Mouse (Mus musculus): ENCODE data around the gene Ahsa1. TPM values are rescaled to one million over a fixed set of nuclear protein-coding genes. Genes with fewer than 3 reads are reported as not detected.
"Not testable (repeated sequence)": the region's sequence is repeated elsewhere in the genome, so short reads cannot be mapped to it uniquely, and the experiment has no call there.

Gene Ahsa1
- polyA plus RNA-seq, 1 experiment from 2014 or later: 196 TPM

- no peak overlapping the region for H3K4me2 ChIP-seq
- H3K9me3 ChIP-seq (replicated peaks; ENCODE audit: control insufficient read depth, low read length): no peaks in the 10 kb centered on the region
- ATAC-seq (replicated peaks; ENCODE audit: insufficient number of reproducible peaks, low FRiP score, low TSS enrichment): no peak
- H3K4me3 ChIP-seq (ENCODE audit: low read depth, low read length): no peak overlapping the region
- peaks cover 20% of the 10 kb centered on the region for H3K4me1 ChIP-seq (ENCODE audit: control insufficient read depth, insufficient read depth, low read length)
- no peaks in the 10 kb centered on the region for H3K27me3 ChIP-seq (ENCODE audit: control insufficient read depth, insufficient read depth, low read length)
- no peak overlapping the region for H3K9ac ChIP-seq (ENCODE audit: low read depth, low read length)
- H3K36me3 ChIP-seq (ENCODE audit: control insufficient read depth, insufficient read depth, low read length): peaks cover 34% of the 10 kb centered on the region
- H3K27ac ChIP-seq (ENCODE audit: low read depth, low read length): no peak overlapping the region
- 84% methylated on average over 9 of the region's 9 CpGs for WGBS (ENCODE audit: insufficient replicate concordance)
These were observed 8.9 kb downstream of the Ahsa1 start for GRCm38 (mm10) chr12:87274853-87275831.

DNA sequence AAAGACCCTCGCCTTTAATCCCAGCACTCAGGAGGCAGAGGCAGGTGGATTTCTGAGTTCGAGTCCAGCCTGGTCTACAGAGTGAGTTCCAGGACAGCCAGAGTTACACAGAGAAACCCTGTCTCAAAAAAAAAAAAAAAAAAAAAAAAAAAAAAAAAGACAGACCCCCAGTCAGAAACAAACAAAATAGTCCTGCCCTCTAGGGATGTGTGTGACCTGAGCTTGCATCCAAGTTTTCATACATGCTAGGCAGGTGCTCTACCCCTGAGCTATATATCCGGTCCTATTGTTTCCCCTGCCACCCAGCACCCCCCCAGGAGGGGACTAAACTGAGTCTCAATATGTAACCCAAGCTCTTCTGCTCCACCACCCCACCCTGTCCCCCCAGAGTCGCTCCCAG lies 11.0 kb downstream of the Ahsa1 start:
- H3K4me3 ChIP-seq (ENCODE audit: low read depth, low read length); H3K4me2 ChIP-seq; H3K9ac ChIP-seq (ENCODE audit: low read depth, low read length); H3K9me3 ChIP-seq (replicated peaks; ENCODE audit: control insufficient read depth, low read length); H3K27me3 ChIP-seq (ENCODE audit: control insufficient read depth, insufficient read depth, low read length); ATAC-seq (replicated peaks; ENCODE audit: insufficient number of reproducible peaks, low FRiP score, low TSS enrichment): not testable (repeated sequence)
- Histone ChIP-seq H3K36me3 (ENCODE audit: control insufficient read depth, insufficient read depth, low read length) (peaks cover 16% of the 10 kb centered on the region), H3K4me1 (ENCODE audit: control insufficient read depth, insufficient read depth, low read length) (peaks cover 20% of the 10 kb centered on the region), H3K27ac (ENCODE audit: low read depth, low read length) (peak overlapping the region; percentile 24; the same call in 1 of the 2 replicates)
- 78% methylated on average over 4 of the region's 4 CpGs for WGBS (ENCODE audit: insufficient replicate concordance)

DNA sequence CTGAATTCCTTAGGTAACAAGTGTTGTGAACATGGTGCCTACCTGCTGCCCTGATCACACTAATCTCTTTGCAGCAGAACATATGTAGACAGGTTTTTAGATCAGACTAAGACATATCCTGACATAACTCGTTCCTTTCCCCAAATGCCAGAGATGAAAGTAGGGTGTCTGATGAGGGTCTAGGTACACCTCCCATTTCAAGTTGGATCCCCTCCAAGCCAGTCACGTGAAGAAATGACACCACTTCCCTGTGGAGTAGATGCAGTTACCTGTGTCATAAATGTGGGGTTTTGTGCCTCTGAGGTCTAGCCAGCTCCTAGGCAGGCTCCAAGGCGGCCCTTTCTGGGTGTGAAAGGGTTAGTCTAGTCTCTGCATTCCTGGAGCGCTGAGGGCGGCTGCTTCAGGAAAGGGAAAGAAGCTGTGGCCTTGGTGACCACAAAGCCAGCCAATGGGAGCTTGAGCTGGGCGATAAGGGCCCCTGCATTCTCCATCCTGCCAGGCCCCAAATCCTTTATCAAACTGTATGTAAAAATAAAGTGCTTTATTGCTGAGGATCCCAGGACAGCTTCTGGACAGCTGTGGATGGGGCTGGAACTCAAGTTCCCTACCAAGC lies 11.9 kb downstream of the Ahsa1 start:
- no peak overlapping the region for H3K4me3 ChIP-seq (ENCODE audit: low read depth, low read length)
- WGBS (ENCODE audit: insufficient replicate concordance): 9% methylated on average over 6 of the region's 6 CpGs
- H3K4me1 ChIP-seq (ENCODE audit: control insufficient read depth, insufficient read depth, low read length): peaks cover 20% of the 10 kb centered on the region
- H3K9me3 ChIP-seq (replicated peaks; ENCODE audit: control insufficient read depth, low read length): no peaks in the 10 kb centered on the region
- H3K4me2 ChIP-seq: peak overlapping the region; percentile 47
- H3K27ac ChIP-seq (ENCODE audit: low read depth, low read length): peak overlapping the region; percentile 66; the same call in 1 of the 2 replicates
- peak; percentile 81 for ATAC-seq (replicated peaks; ENCODE audit: insufficient number of reproducible peaks, low FRiP score, low TSS enrichment)
- no peak overlapping the region for H3K9ac ChIP-seq (ENCODE audit: low read depth, low read length)
- H3K36me3 ChIP-seq (ENCODE audit: control insufficient read depth, insufficient read depth, low read length): peaks cover 10% of the 10 kb centered on the region
- no peaks in the 10 kb centered on the region for H3K27me3 ChIP-seq (ENCODE audit: control insufficient read depth, insufficient read depth, low read length)

GRCm38 (mm10) chr12:87279350-87279749 lies 13.1 kb downstream of the Ahsa1 start:
- Histone ChIP-seq H3K4me3 (ENCODE audit: low read depth, low read length) (no peak overlapping the region), H3K4me2 (no peak overlapping the region), H3K4me1 (ENCODE audit: control insufficient read depth, insufficient read depth, low read length) (peaks cover 20% of the 10 kb centered on the region), H3K27me3 (ENCODE audit: control insufficient read depth, insufficient read depth, low read length) (no peaks in the 10 kb centered on the region), H3K9me3 (replicated peaks; ENCODE audit: control insufficient read depth, low read length) (no peaks in the 10 kb centered on the region), H3K27ac (ENCODE audit: low read depth, low read length) (peak overlapping the region; percentile 66; the same call in 1 of the 2 replicates), H3K9ac (ENCODE audit: low read depth, low read length) (no peak overlapping the region), H3K36me3 (ENCODE audit: control insufficient read depth, insufficient read depth, low read length) (peaks cover 3% of the 10 kb centered on the region; the same call in 1 of the 2 replicates)
- WGBS (ENCODE audit: insufficient replicate concordance): 27% methylated on average over 3 of the region's 3 CpGs
- ATAC-seq (replicated peaks; ENCODE audit: insufficient number of reproducible peaks, low FRiP score, low TSS enrichment): no peak

- no peak for ATAC-seq (replicated peaks; ENCODE audit: insufficient number of reproducible peaks, low FRiP score, low TSS enrichment)
- Histone ChIP-seq H3K27ac (ENCODE audit: low read depth, low read length) (no peak overlapping the region), H3K9me3 (replicated peaks; ENCODE audit: control insufficient read depth, low read length) (no peaks in the 10 kb centered on the region), H3K36me3 (ENCODE audit: control insufficient read depth, insufficient read depth, low read length) (no peaks in the 10 kb centered on the region), H3K27me3 (ENCODE audit: control insufficient read depth, insufficient read depth, low read length) (no peaks in the 10 kb centered on the region), H3K4me3 (ENCODE audit: low read depth, low read length) (no peak overlapping the region), H3K4me2 (no peak overlapping the region), H3K4me1 (ENCODE audit: control insufficient read depth, insufficient read depth, low read length) (peaks cover 20% of the 10 kb centered on the region), H3K9ac (ENCODE audit: low read depth, low read length) (no peak overlapping the region)
- 45% methylated on average over 14 of the region's 14 CpGs for WGBS (ENCODE audit: insufficient replicate concordance)
These were observed 13.6 kb downstream of the Ahsa1 start for GRCm38 (mm10) chr12:87279879-87280278.

- WGBS (ENCODE audit: insufficient replicate concordance): 40% methylated on average over 1 of the region's 1 CpGs
These were observed 15.5 kb downstream of the Ahsa1 start for GRCm38 (mm10) chr12:87281766-87282165.

DNA sequence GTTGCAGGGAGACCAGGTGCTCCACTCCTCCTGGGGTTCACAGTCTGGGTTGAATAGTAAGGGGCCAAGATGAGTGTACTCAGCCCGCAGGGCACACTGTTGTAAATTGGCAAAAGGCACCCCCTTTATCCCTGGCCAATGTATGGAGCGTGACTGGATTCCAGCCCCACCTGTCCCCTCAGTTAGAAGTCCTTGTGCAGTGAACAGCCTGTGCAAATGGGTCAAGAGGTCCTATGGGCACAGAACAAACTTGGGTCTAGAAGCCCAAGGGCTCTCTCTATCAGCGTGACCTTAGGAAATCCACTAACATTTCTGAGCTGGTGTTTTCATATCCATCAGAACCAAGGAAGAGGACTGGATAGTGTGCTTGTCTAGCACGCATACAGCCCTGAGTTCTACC lies 16.5 kb downstream of the Ahsa1 start:
- Histone ChIP-seq H3K4me3 (ENCODE audit: low read depth, low read length) (no peak overlapping the region), H3K4me1 (ENCODE audit: control insufficient read depth, insufficient read depth, low read length) (peaks cover 20% of the 10 kb centered on the region), H3K9ac (ENCODE audit: low read depth, low read length) (no peak overlapping the region), H3K27ac (ENCODE audit: low read depth, low read length) (no peak overlapping the region), H3K36me3 (ENCODE audit: control insufficient read depth, insufficient read depth, low read length) (no peaks in the 10 kb centered on the region), H3K9me3 (replicated peaks; ENCODE audit: control insufficient read depth, low read length) (no peaks in the 10 kb centered on the region), H3K27me3 (ENCODE audit: control insufficient read depth, insufficient read depth, low read length) (no peaks in the 10 kb centered on the region), H3K4me2 (no peak overlapping the region)
- no peak for ATAC-seq (replicated peaks; ENCODE audit: insufficient number of reproducible peaks, low FRiP score, low TSS enrichment)
- 89% methylated on average over 4 of the region's 4 CpGs for WGBS (ENCODE audit: insufficient replicate concordance)

More at GRCm38 (mm10) chr12:87281766-87282165, 15.5 kb downstream of the Ahsa1 start:
- Histone ChIP-seq H3K4me3 (ENCODE audit: low read depth, low read length) (no peak overlapping the region), H3K4me1 (ENCODE audit: control insufficient read depth, insufficient read depth, low read length) (peaks cover 20% of the 10 kb centered on the region), H3K9me3 (replicated peaks; ENCODE audit: control insufficient read depth, low read length) (no peaks in the 10 kb centered on the region), H3K27ac (ENCODE audit: low read depth, low read length) (no peak overlapping the region), H3K4me2 (no peak overlapping the region), H3K9ac (ENCODE audit: low read depth, low read length) (no peak overlapping the region), H3K27me3 (ENCODE audit: control insufficient read depth, insufficient read depth, low read length) (no peaks in the 10 kb centered on the region), H3K36me3 (ENCODE audit: control insufficient read depth, insufficient read depth, low read length) (no peaks in the 10 kb centered on the region)
- ATAC-seq (replicated peaks; ENCODE audit: insufficient number of reproducible peaks, low FRiP score, low TSS enrichment): no peak

- H3K27ac ChIP-seq (ENCODE audit: low read depth, low read length): no peak overlapping the region
- H3K36me3 ChIP-seq (ENCODE audit: control insufficient read depth, insufficient read depth, low read length): no peaks in the 10 kb centered on the region
- no peak overlapping the region for H3K4me2 ChIP-seq
- no peak overlapping the region for H3K9ac ChIP-seq (ENCODE audit: low read depth, low read length)
- H3K4me3 ChIP-seq (ENCODE audit: low read depth, low read length): no peak overlapping the region
- no peaks in the 10 kb centered on the region for H3K27me3 ChIP-seq (ENCODE audit: control insufficient read depth, insufficient read depth, low read length)
- no peaks in the 10 kb centered on the region for H3K9me3 ChIP-seq (replicated peaks; ENCODE audit: control insufficient read depth, low read length)
- peaks cover 13% of the 10 kb centered on the region for H3K4me1 ChIP-seq (ENCODE audit: control insufficient read depth, insufficient read depth, low read length)
- 64% methylated on average over 7 of the region's 7 CpGs for WGBS (ENCODE audit: insufficient replicate concordance)
- ATAC-seq (replicated peaks; ENCODE audit: insufficient number of reproducible peaks, low FRiP score, low TSS enrichment): no peak
These were observed 17.4 kb downstream of the Ahsa1 start for GRCm38 (mm10) chr12:87283706-87284105.

Data from heart, embryonic 11.5 days (tissue).